Mouse (Mus musculus): ENCODE measurements around the gene Zfhx3. TPM values are rescaled to one million over a fixed set of nuclear protein-coding genes. Genes with fewer than 3 reads are reported as not detected.
"Not testable (repeated sequence)": the region's sequence is repeated elsewhere in the genome, so short reads cannot be mapped to it uniquely, and the experiment has no call there.

Zfhx3 gene
- polyA plus RNA-seq (2015; fragmentation: Nextera tagmentation; extraction: Ambion mirVana) = 65.9 and 68.0 TPM in 2 replicates

- Histone ChIP-seq H3K4me2 (replicated peaks) (peak within 1 kb of the TSS; percentile 58), H3K9me3 (no peaks in the 10 kb centered on the region), H3K27ac (peak within 1 kb of the TSS; percentile 88), H3K27me3 (peaks cover 7% of the 10 kb centered on the region; the same call in 1 of the 2 replicates), H3K36me3 (no peaks in the 10 kb centered on the region), H3K9ac (replicated peaks) (peak within 1 kb of the TSS; percentile 56), H3K4me3 (replicated peaks) (peak within 1 kb of the TSS; percentile 32), H3K4me1 (replicated peaks) (peaks cover 74% of the 10 kb centered on the region)
- 12% methylated on average over 11 of the region's 11 CpGs for WGBS
- ATAC-seq = 0 out of 2 replicates have a peak, but pooled peaks have one; percentile 15
Measured at GRCm38 (mm10) chr8:107941922-107942694, at the start of gene Zfhx3. TSS of gene Zfhx3 (plus strand) at chr8:107942644.

GRCm38 (mm10) chr8:107918984-107919383 lies 23.5 kb upstream of the Zfhx3 start:
- H3K4me3 ChIP-seq (replicated peaks) = no peak overlapping the region

GRCm38 (mm10) chr8:107926149-107926548 lies 16.3 kb upstream of the Zfhx3 start:
- Histone ChIP-seq H3K4me2 (replicated peaks) (no peak overlapping the region), H3K4me3 (replicated peaks) (no peak overlapping the region), H3K9ac (replicated peaks) (no peak overlapping the region), H3K4me1 (replicated peaks) (no peaks in the 10 kb centered on the region; the same call in 1 of the 2 replicates), H3K27me3 (no peaks in the 10 kb centered on the region), H3K27ac (no peak overlapping the region), H3K9me3 (no peaks in the 10 kb centered on the region), H3K36me3 (no peaks in the 10 kb centered on the region)
- no peak for ATAC-seq
- WGBS = 86% methylated on average over 15 of the region's 15 CpGs

More at GRCm38 (mm10) chr8:107918984-107919383, 23.5 kb upstream of the Zfhx3 start:
- Histone ChIP-seq H3K27me3 (no peaks in the 10 kb centered on the region), H3K4me2 (replicated peaks) (no peak overlapping the region), H3K36me3 (no peaks in the 10 kb centered on the region), H3K27ac (peak overlapping the region; percentile 59), H3K4me1 (replicated peaks) (peaks cover 28% of the 10 kb centered on the region), H3K9me3 (no peaks in the 10 kb centered on the region), H3K9ac (replicated peaks) (no peak overlapping the region)
- no peak for ATAC-seq
- WGBS = 83% methylated on average over 12 of the region's 12 CpGs

GRCm38 (mm10) chr8:107936725-107937124 lies 5.7 kb upstream of the Zfhx3 start:
- Histone ChIP-seq H3K4me2 (replicated peaks) (no peak overlapping the region), H3K9ac (replicated peaks) (no peak overlapping the region), H3K4me1 (replicated peaks) (peaks cover 27% of the 10 kb centered on the region), H3K27me3 (no peaks in the 10 kb centered on the region), H3K4me3 (replicated peaks) (no peak overlapping the region), H3K9me3 (no peaks in the 10 kb centered on the region), H3K36me3 (no peaks in the 10 kb centered on the region), H3K27ac (no peak overlapping the region)
- ATAC-seq = no peak
- 94% methylated on average over 4 of the region's 4 CpGs for WGBS

- H3K36me3 ChIP-seq; ATAC-seq; H3K4me2 ChIP-seq (replicated peaks); H3K9me3 ChIP-seq; H3K9ac ChIP-seq (replicated peaks); H3K27ac ChIP-seq; H3K27me3 ChIP-seq; H3K4me3 ChIP-seq (replicated peaks): not testable (repeated sequence)
- WGBS = 95% methylated on average over 5 of the region's 5 CpGs
- H3K4me1 ChIP-seq (replicated peaks) = peaks cover 42% of the 10 kb centered on the region
Measured at GRCm38 (mm10) chr8:107938231-107938630, 4.2 kb upstream of the Zfhx3 start.

- no peaks in the 10 kb centered on the region for H3K36me3 ChIP-seq
- no peak overlapping the region for H3K4me3 ChIP-seq (replicated peaks)
- no peaks in the 10 kb centered on the region for H3K9me3 ChIP-seq
- peak overlapping the region; percentile 88 for H3K27ac ChIP-seq
- 22% methylated on average over 8 of the region's 8 CpGs for WGBS
- peaks cover 57% of the 10 kb centered on the region for H3K4me1 ChIP-seq (replicated peaks)
- H3K9ac ChIP-seq (replicated peaks) = no peak overlapping the region
- ATAC-seq = no peak
- no peak overlapping the region for H3K4me2 ChIP-seq (replicated peaks)
- H3K27me3 ChIP-seq = peaks cover 4% of the 10 kb centered on the region; the same call in 1 of the 2 replicates
Measured at GRCm38 (mm10) chr8:107940181-107940580, 2.3 kb upstream of the Zfhx3 start.

- peaks cover 79% of the 10 kb centered on the region for H3K4me1 ChIP-seq (replicated peaks)
- H3K9ac ChIP-seq (replicated peaks) = peak overlapping the region; percentile 56
- H3K27me3 ChIP-seq = peaks cover 7% of the 10 kb centered on the region; the same call in 1 of the 2 replicates
- peak overlapping the region; percentile 88 for H3K27ac ChIP-seq
- ATAC-seq = peak; percentile 69
- peak overlapping the region; percentile 58 for H3K4me2 ChIP-seq (replicated peaks)
- WGBS = under 1% methylated on average over 17 of the region's 17 CpGs
- H3K9me3 ChIP-seq = no peaks in the 10 kb centered on the region
- no peaks in the 10 kb centered on the region for H3K36me3 ChIP-seq
- H3K4me3 ChIP-seq (replicated peaks) = peak overlapping the region; percentile 32
Measured at GRCm38 (mm10) chr8:107942752-107943510, 487 bp downstream of the Zfhx3 start.

- Histone ChIP-seq H3K4me3 (replicated peaks) (peak overlapping the region; percentile 34), H3K4me2 (replicated peaks) (peak overlapping the region; percentile 62), H3K27me3 (peaks cover 7% of the 10 kb centered on the region; the same call in 1 of the 2 replicates), H3K4me1 (replicated peaks) (peaks cover 83% of the 10 kb centered on the region), H3K36me3 (no peaks in the 10 kb centered on the region), H3K9ac (replicated peaks) (peak overlapping the region; percentile 70), H3K9me3 (no peaks in the 10 kb centered on the region), H3K27ac (peak overlapping the region; percentile 88)
- no peak for ATAC-seq
- 6% methylated on average over 10 of the region's 10 CpGs for WGBS
Measured at GRCm38 (mm10) chr8:107943550-107944348, 1.3 kb downstream of the Zfhx3 start.

- ATAC-seq = no peak
- Histone ChIP-seq H3K9me3 (no peaks in the 10 kb centered on the region), H3K27ac (peak overlapping the region; percentile 88), H3K36me3 (no peaks in the 10 kb centered on the region), H3K4me2 (replicated peaks) (peak overlapping the region; percentile 62), H3K27me3 (peaks cover 7% of the 10 kb centered on the region; the same call in 1 of the 2 replicates), H3K4me1 (replicated peaks) (peaks cover 80% of the 10 kb centered on the region), H3K4me3 (replicated peaks) (peak overlapping the region; percentile 34), H3K9ac (replicated peaks) (peak overlapping the region; percentile 70)
- 11% methylated on average over 31 of the region's 31 CpGs for WGBS
Measured at GRCm38 (mm10) chr8:107944676-107945600, 2.5 kb downstream of the Zfhx3 start.

GRCm38 (mm10) chr8:107946888-107947287 lies 4.4 kb downstream of the Zfhx3 start:
- Histone ChIP-seq H3K9ac (replicated peaks) (no peak overlapping the region), H3K4me3 (replicated peaks) (no peak overlapping the region), H3K36me3 (no peaks in the 10 kb centered on the region), H3K4me1 (replicated peaks) (peaks cover 69% of the 10 kb centered on the region), H3K27ac (peak overlapping the region; percentile 30; the same call in 1 of the 2 replicates), H3K27me3 (peaks cover 11% of the 10 kb centered on the region; the same call in 1 of the 2 replicates), H3K4me2 (replicated peaks) (no peak overlapping the region), H3K9me3 (no peaks in the 10 kb centered on the region)
- 65% methylated on average over 5 of the region's 5 CpGs for WGBS
- ATAC-seq = no peak
